Mouse (Mus musculus): ENCODE results near the gene Gm4846.
"Not testable (repeated sequence)": the region's sequence is repeated elsewhere in the genome, so short reads cannot be mapped to it uniquely, and the experiment has no call there.

Gene Gm4846

GRCm38 (mm10) chr1:166497488-166497887, at the start of gene Gm4846:
Gm4846 (minus strand) TSS chr1:166497588.
- not testable (repeated sequence) for DNase-seq (ENCODE audit: low read depth in 2 of 2, low spot score in 2 of 2)

GRCm38 (mm10) chr1:166531521-166531920, 34.1 kb upstream of the Gm4846 start:
- DNase-seq (ENCODE audit: low read depth in 2 of 2, low spot score in 2 of 2) = not testable (repeated sequence)

GRCm38 (mm10) chr1:166524709-166525108, 27.3 kb upstream of the Gm4846 start:
- DNase-seq (ENCODE audit: low read depth in 2 of 2, low spot score in 2 of 2) = not testable (repeated sequence)

- not testable (repeated sequence) for DNase-seq (ENCODE audit: low read depth in 2 of 2, low spot score in 2 of 2)
These were observed 22.2 kb upstream of the Gm4846 start for GRCm38 (mm10) chr1:166519626-166520025.

- DNase-seq (ENCODE audit: low read depth in 2 of 2, low spot score in 2 of 2) = no peak
These were observed 19.2 kb upstream of the Gm4846 start for GRCm38 (mm10) chr1:166516556-166516955.

- DNase-seq (ENCODE audit: low read depth in 2 of 2, low spot score in 2 of 2) = not testable (repeated sequence)
These were observed 6.8 kb upstream of the Gm4846 start for GRCm38 (mm10) chr1:166504206-166504605.

- DNase-seq (ENCODE audit: low read depth in 2 of 2, low spot score in 2 of 2) = no peak
These were observed 17.9 kb downstream of the Gm4846 start for GRCm38 (mm10) chr1:166479503-166479902.

- no peak for DNase-seq (ENCODE audit: low read depth in 2 of 2, low spot score in 2 of 2)
These were observed 30.2 kb downstream of the Gm4846 start for GRCm38 (mm10) chr1:166467172-166467571.

GRCm38 (mm10) chr1:166462544-166462943, 34.8 kb downstream of the Gm4846 start:
- no peak for DNase-seq (ENCODE audit: low read depth in 2 of 2, low spot score in 2 of 2)

- DNase-seq (ENCODE audit: low read depth in 2 of 2, low spot score in 2 of 2) = no peak
These were observed 55.4 kb downstream of the Gm4846 start for GRCm38 (mm10) chr1:166441992-166442391.

GRCm38 (mm10) chr1:166439426-166439825, 58.0 kb downstream of the Gm4846 start:
- no peak for DNase-seq (ENCODE audit: low read depth in 2 of 2, low spot score in 2 of 2)
